Mouse (Mus musculus) myocyte (in vitro differentiated cells): ENCODE measurements at regions not wholly inside any gene's neighbourhood (a gene's known extent, or its start where the extent isn't known, plus 50 kb on each side); places are given as distances from the start of the nearest gene placed in this dataset.

ENCODE experiments used
- E2F4 ChIP-seq: IDR thresholded peaks from one replicate; pipeline ENCODE4 v1.6.1; 2011; ENCODE audit warnings: mild to moderate bottlenecking, control low read depth, moderate library complexity; ENCODE audit not compliant: insufficient read depth
- MAX ChIP-seq: IDR thresholded peaks from one replicate; pipeline ENCODE4 v1.6.1; 2011; ENCODE audit warnings: low read depth, mild to moderate bottlenecking, control low read depth
- POLR2A ChIP-seq: IDR thresholded peaks from one replicate; pipeline ENCODE4 v1.6.1; 2011; ENCODE audit warnings: low read depth, mild to moderate bottlenecking, control low read depth, moderate library complexity; ENCODE audit not compliant: insufficient read length
- POLR2AphosphoS2 ChIP-seq: IDR thresholded peaks from one replicate; pipeline ENCODE4 v1.6.1; 2011; ENCODE audit warnings: low read depth, control low read depth; ENCODE audit not compliant: insufficient read length
- TCF12 ChIP-seq: IDR thresholded peaks from one replicate; pipeline ENCODE4 v1.6.1; 2011; ENCODE audit warnings: mild to moderate bottlenecking, control low read depth; ENCODE audit not compliant: poor library complexity, insufficient read depth, severe bottlenecking
- TCF3 ChIP-seq: IDR thresholded peaks from one replicate; pipeline ENCODE4 v1.6.1; 2011; ENCODE audit warnings: low read depth, control low read depth; ENCODE audit not compliant: insufficient read length
- USF1 ChIP-seq: IDR thresholded peaks from one replicate; pipeline ENCODE4 v1.6.1; 2011; ENCODE audit warnings: low read depth, mild to moderate bottlenecking, control low read depth, moderate library complexity

DNA sequence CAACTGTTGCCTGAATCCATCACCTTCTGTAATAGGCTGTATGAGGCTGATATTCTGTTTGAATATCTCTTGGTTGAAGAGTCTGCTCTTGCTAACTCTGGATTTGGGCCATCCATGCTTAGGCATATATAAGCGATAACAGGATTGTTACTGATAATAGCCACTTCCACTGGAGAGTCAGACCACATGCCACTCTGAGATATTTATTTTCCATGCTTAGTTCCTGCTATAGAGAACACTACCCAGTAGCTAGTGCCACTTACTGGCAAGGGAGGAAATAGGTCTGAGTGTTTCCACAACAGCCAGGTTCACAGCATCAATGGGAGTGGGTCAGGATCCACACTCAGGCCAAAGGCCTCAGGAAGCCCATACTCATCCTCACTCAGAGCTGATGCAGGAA is 53.6 kb upstream of the Rack1 start:
- TF ChIP-seq POLR2A: no peak
- no peak for TF ChIP-seq MAX
- TF ChIP-seq TCF12: no peak
- TF ChIP-seq TCF3: no peak
- no peak for TF ChIP-seq E2F4
- TF ChIP-seq POLR2AphosphoS2: no peak
- TF ChIP-seq USF1: no peak
